Mouse (Mus musculus) limb, embryonic 10.5 days (tissue): Measurements from ENCODE around the gene Timmdc1. TPM values are rescaled to one million over a fixed set of nuclear protein-coding genes. Genes with fewer than 3 reads are reported as not detected.

Experiments used
- DNase-seq: peaks from one replicate; pipeline ENCODE4 v3.0.0-alpha.2; 2017; ENCODE audit warnings: low spot score
- H3K27ac ChIP-seq: fragments of 300-500 bp; sonication (generic); 2 replicates; pipeline ENCODE4 v1.5.1; 2016; ENCODE audit warnings: mild to moderate bottlenecking
- H3K27me3 ChIP-seq: fragments of 300-500 bp; sonication (generic); 2 replicates; pipeline ENCODE4 v1.6.1; 2016; ENCODE audit warnings: low read depth, mild to moderate bottlenecking; ENCODE audit not compliant: poor library complexity, severe bottlenecking
- H3K36me3 ChIP-seq: fragments of 300-500 bp; sonication (generic); 2 replicates; pipeline ENCODE4 v1.6.1; 2016; ENCODE audit warnings: mild to moderate bottlenecking, moderate library complexity
- H3K4me1 ChIP-seq: fragments of 300-500 bp; sonication (generic); 2 replicates; pipeline ENCODE4 v1.6.1; 2016
- H3K4me3 ChIP-seq: fragments of 300-500 bp; sonication (generic); 2 replicates; pipeline ENCODE4 v1.5.1; 2016; ENCODE audit warnings: mild to moderate bottlenecking, moderate library complexity
- H3K9me3 ChIP-seq: fragments of 300-500 bp; sonication (generic); replicated peaks from 2 replicates; pipeline ENCODE4 v1.6.1; 2016; ENCODE audit warnings: mild to moderate bottlenecking
- WGBS: fragments of 180-500 bp; shearing (Covaris S2); methylation state at CpG from one replicate; pipeline ENCODE4 v1.1.7; 2016; 5-methylcytosine and 5-hydroxymethylcytosine counted together
- polyA plus RNA-seq: library from polyadenylated mRNA; unstranded; fragments of >200 nt; fragmentation: Nextera tagmentation; extraction: Ambion mirVana; gene quantifications from 2 replicates; pipeline ENCODE4 v1.2.1, GENCODE M21; 2016

Timmdc1 gene
- polyA plus RNA-seq, 1 experiment from 2014 or later = 30.1 TPM

DNA sequence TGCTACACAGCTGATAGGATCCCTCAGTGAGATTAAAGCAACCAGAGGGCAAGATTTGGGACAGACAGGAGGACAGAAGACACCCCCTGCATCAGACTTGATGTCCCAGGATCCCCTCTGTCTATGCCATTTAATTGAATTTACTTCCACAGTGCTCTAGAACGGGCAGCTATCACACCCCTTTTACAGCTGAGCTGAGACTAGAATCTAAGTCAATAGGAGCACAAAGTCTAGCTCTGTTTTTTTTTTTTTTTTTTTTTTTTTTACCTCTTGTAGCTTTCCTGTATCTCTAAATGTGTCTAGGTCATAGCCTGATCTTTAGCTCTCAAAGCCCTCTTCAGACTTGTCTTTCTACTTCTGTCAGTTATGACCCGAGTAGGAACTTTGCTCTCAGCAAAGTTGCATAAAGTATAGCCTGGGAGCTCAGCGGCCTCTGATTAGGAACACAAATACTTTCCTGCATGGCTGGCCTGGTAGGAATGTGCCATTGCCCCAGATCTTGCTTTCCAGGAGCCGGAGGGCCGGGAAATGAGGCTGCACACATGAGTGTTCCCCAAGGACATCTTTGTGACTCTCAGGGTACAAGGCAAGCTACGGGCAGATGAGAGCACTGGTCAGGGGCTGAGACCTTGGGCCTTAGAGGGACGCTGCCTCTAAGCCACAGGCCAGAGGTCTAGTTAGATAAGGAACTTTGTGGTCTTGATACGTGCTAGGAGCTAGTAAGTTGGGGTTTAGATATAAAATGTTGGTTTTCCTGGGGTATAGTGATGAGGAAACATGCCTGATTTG, 54.4 kb downstream of the Timmdc1 start:
- H3K27me3 ChIP-seq = no peaks in the 10 kb centered on the region
- H3K4me1 ChIP-seq = no peaks in the 10 kb centered on the region
- no peaks in the 10 kb centered on the region for H3K36me3 ChIP-seq
- DNase-seq = no peak
- 82% methylated on average over 8 of the region's 8 CpGs for WGBS
- no peak overlapping the region for H3K4me3 ChIP-seq
- no peak overlapping the region for H3K27ac ChIP-seq
- H3K9me3 ChIP-seq = no peaks in the 10 kb centered on the region

DNA sequence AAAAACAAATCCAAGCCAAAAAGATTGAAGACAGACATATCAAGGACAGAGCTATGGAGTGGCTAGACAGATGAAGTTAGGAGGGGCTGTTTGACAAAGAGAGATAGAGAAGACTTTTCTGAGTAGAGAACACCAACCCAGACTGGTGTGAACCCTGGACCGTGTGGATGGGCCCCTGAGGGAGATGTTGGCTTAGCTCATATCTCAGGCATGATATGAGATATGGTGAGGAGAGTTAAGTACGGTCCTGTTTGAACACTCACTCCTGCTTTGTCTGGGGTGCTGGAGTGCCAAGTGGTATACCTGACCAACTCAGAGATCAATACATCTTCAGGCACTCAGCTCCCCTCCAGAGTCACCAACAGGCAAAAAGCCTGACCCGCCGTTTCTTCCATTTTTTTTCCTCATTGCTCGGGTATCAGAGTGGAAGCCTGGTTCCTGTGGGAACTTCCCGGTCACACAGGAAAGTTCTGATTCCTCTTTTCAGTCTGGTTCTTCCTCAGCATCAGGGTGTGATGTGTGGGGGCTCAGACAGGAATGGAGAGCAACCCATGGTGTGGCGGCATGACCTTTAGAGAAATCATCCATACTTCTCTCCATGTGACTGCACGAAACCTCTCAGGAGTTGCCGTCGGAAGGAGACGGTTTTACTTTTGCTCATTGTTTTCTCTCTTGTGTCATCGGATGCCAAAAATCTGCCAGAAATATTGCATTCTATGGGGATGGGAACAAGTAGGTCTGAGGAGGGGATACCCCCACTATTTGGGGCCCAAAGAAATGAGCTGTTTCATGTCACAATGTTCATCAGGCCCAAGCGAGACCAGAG, 55.2 kb downstream of the Timmdc1 start:
- no peak for DNase-seq
- Histone ChIP-seq H3K4me3 (no peak overlapping the region), H3K27ac (no peak overlapping the region), H3K4me1 (no peaks in the 10 kb centered on the region), H3K36me3 (no peaks in the 10 kb centered on the region), H3K9me3 (no peaks in the 10 kb centered on the region), H3K27me3 (no peaks in the 10 kb centered on the region)
- 91% methylated on average over 13 of the region's 13 CpGs for WGBS

DNA sequence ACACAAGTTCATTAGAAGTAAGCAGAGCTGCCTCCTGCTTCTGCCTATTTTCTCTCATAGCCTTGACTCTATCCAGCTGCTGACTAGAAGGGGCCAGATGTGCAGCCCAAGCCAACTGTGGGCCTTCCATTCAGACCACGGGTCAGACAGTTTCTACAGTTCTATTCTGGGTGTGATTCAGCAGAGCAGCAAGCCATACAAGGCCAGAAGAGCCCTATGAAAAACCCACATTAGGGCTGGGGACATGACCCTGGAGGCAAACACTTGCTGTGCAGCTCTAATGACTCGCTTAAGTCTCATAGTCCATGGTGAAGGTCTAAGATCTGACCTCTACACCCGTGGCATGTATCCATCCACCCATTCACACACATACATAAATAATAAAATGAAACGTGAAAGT, 56.4 kb downstream of the Timmdc1 start:
- WGBS = 83% methylated on average over 4 of the region's 4 CpGs
- Histone ChIP-seq H3K27ac (no peak overlapping the region), H3K27me3 (no peaks in the 10 kb centered on the region), H3K36me3 (no peaks in the 10 kb centered on the region), H3K9me3 (no peaks in the 10 kb centered on the region), H3K4me1 (no peaks in the 10 kb centered on the region), H3K4me3 (no peak overlapping the region)
- no peak for DNase-seq

DNA sequence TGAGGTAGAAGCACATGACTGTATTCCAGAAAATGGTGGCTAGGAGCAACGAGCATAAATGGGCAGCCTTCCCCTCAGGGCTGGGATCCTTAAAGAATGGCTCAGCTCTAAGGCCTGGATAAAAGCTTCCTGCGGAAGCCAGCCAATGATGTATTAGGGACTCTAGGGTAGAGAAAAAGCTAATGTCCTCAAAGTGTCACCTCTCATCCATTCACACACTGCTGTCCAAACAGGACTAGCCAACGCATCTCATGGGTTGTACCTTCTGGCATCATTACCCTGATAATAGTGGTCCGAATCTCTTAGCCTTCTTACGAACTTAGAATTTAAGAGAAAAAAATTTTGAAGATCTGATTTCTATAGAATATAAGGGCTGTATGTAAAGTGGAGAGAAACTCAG, 59.2 kb downstream of the Timmdc1 start:
- no peaks in the 10 kb centered on the region for H3K4me1 ChIP-seq
- H3K9me3 ChIP-seq = no peaks in the 10 kb centered on the region
- no peaks in the 10 kb centered on the region for H3K36me3 ChIP-seq
- no peak overlapping the region for H3K4me3 ChIP-seq
- no peak overlapping the region for H3K27ac ChIP-seq
- no peak for DNase-seq
- H3K27me3 ChIP-seq = no peaks in the 10 kb centered on the region
- 87% methylated on average over 5 of the region's 5 CpGs for WGBS

DNA sequence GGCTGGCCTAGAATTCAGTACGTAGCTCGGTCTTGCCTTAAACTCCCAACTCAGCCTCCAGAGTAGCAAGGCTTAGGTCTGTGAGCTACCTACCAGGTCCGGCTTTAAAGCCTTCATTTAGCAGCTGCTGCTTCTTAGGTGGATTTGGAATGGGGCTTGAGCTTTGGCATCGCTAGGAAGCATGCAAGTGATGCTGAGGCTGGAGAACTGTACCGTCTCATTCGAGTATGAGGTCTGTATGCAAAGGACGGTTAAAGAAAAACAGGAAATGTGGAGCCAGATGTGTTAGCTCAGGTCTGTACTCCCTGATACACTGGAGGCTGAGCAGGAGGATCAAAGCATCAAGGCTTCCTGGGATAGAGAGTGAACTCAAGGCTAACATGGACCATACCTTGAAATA, 60.3 kb downstream of the Timmdc1 start:
- WGBS = 87% methylated on average over 7 of the region's 7 CpGs
- no peak overlapping the region for H3K4me3 ChIP-seq
- no peak for DNase-seq

DNA sequence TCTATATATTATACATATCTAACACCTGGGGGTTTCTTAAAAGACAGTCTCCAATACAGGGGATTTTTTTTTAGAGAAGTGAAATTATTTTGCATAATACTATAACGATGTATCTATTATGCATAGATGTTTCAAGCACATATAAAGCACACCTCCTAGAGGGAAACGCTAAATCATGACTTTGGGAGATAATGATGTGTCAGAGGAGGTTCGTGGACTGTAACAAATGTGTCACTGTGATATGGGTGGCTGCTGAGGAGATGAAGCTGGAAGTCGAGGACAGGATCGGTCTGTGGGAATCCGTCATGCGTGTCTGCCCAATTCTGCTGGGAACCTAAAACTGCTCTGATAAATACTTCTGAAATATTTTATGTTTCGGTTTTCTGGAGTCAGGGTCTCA, 60.7 kb downstream of the Timmdc1 start:
- Histone ChIP-seq H3K36me3 (no peaks in the 10 kb centered on the region), H3K4me3 (no peak overlapping the region), H3K9me3 (no peaks in the 10 kb centered on the region), H3K27me3 (no peaks in the 10 kb centered on the region), H3K4me1 (0 out of 2 replicates have a peak, but pooled peaks cover 5% of the 10 kb centered on the region), H3K27ac (no peak overlapping the region)
- DNase-seq = no peak
- 89% methylated on average over 8 of the region's 8 CpGs for WGBS

More for the DNA sequence above, 60.3 kb downstream of the Timmdc1 start:
- 0 out of 2 replicates have a peak, but pooled peaks cover under 1% of the 10 kb centered on the region for H3K4me1 ChIP-seq
- no peaks in the 10 kb centered on the region for H3K9me3 ChIP-seq
- H3K27me3 ChIP-seq = no peaks in the 10 kb centered on the region
- no peaks in the 10 kb centered on the region for H3K36me3 ChIP-seq
- H3K27ac ChIP-seq = no peak overlapping the region

DNA sequence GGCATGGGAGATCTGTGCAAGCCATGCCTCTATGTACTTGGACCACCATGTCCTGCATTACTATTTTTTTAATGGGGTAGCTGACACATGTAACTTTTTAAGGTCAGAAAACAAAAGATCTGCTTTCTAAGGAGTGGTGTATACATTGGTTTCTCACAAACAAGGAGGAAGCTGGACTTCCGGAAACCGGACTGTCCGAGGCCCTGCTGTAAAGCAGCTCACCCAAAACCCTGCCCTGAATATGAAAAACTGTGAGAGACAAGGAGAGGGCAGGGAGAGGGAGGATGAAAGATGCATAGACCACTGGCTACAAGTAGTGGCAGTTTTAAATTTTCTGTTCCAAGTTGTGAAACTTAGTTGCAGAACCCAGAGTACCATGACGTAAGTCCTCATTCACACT, 62.5 kb downstream of the Timmdc1 start:
- DNase-seq = no peak
- Histone ChIP-seq H3K27ac (no peak overlapping the region), H3K36me3 (no peaks in the 10 kb centered on the region), H3K27me3 (no peaks in the 10 kb centered on the region), H3K4me3 (no peak overlapping the region), H3K4me1 (0 out of 2 replicates have a peak, but pooled peaks cover 7% of the 10 kb centered on the region), H3K9me3 (no peaks in the 10 kb centered on the region)
- WGBS = 93% methylated on average over 4 of the region's 4 CpGs

DNA sequence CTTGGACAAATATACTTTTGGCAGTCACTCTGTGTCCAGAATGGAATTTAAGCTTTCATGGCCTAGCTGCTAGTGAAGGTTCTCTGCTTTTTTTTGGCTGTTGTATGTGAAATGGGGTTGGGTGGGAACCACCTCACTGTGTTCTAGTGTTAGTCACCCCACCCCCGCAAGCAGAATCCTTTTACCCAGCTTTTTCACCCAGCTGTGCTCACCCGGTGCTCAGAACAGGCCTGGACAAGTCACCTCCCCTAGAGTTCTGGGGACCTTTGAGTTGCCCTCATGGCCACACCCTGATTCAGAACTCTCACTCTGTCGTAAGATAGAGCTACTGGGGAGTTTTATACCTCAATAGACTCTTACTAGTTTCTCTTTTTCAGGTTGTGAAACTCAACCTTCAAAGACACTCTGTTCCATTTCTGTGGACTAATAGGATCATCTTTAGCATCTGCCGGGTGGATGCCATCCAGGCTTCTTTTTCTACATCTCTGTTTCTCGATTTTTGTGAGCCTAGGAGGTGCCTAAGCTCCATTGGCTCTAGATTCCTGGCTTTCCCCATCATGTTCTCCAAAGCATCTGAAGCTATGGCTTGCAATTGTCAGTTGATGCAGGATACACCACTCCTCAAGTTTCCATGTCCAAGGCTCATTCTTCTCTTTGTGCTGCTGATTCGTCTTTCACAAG, 63.7 kb downstream of the Timmdc1 start:
- Histone ChIP-seq H3K36me3 (no peaks in the 10 kb centered on the region), H3K4me1 (0 out of 2 replicates have a peak, but pooled peaks cover 7% of the 10 kb centered on the region), H3K27ac (no peak overlapping the region), H3K9me3 (no peaks in the 10 kb centered on the region), H3K4me3 (no peak overlapping the region), H3K27me3 (no peaks in the 10 kb centered on the region)
- DNase-seq = no peak
- WGBS = 74% methylated on average over 6 of the region's 6 CpGs

DNA sequence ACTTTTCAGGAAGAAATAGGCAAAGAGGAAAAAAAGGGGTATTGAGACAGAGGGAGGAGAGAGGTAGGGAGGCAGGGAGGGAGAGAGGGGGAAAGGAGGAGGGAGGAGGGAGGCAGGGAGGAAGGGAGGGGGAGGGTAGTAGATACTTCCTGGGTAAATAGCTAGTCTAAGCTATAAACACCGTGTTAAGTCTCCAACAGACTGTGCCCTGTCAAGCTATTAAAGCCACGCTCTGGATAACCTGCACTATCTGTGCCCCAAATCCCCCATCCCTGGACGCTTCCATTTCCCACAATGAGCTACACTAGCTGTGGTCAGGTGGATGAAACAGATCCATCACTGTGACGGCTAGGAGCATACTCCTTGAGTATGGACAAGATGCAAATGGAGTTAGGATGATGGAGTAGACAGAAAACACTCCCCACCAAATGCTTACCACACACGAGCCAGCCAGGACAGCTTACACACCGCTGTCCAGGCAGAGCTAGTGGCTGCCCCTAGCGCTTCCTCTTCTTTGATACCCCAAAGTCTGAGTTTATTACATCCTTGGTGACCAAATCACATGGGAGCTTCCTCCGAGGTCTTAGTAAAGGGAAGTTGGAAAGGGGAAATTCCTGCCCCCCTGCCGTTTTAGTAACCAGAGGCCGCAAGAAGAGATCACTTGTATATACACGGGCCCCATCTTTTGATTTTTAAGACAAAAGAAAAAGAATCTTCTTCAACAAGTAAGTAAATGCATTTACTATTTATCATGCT, 65.5 kb downstream of the Timmdc1 start:
- 61% methylated on average over 11 of the region's 11 CpGs for WGBS
- no peak for DNase-seq

DNA sequence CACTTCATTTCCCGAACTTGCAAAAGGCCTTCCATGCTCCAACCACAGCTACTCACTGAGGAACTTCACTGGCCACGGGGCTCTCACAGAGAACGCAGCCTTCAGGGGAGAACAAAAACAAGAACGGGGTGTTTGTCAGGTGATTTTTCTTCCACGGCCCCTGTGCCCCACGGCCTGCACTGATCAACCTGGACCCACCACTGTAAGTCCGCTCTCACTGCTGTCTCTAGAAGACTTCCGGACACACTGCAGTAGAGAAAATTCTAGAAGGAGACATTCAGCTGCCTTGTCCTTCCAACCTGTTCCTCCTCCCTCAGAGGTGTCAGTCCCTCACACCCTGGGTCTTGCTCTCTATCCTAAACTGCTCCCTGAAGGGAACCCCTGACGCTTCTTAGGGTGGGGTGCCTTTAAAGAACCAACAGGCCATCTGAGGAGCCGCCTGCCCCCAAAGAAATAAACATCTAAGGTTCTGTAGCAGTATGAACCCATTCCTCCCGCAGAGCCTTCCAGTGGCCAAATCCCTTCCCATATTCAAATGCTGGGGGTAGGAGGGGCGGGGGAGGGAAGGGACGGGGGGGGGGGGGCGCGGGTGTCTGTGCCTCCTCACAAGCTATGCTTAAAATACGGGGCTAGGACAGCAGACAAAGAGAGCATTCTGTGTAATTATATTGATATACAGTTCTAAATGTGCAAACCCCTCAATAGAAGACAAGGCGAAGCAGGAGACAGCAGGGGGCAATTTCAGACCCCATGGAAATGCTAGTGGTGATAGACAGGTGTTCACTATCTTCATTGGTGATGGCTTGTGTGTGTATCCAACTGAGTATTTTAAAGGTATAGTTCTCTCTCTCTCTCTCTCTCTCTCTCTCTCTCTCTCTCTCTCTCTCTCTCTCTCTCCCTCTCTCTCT, 66.7 kb downstream of the Timmdc1 start, which contains the start of gene Cd80:
Gene Cd80 (plus strand): TSS at position 51 of the 908 bp plus-strand sequence.
- DNase-seq = no peak
- Histone ChIP-seq H3K4me3 (no peak within 1 kb of the TSS), H3K36me3 (peaks cover under 1% of the 10 kb centered on the region), H3K27ac (no peak within 1 kb of the TSS), H3K27me3 (no peaks in the 10 kb centered on the region), H3K9me3 (no peaks in the 10 kb centered on the region), H3K4me1 (peaks cover 19% of the 10 kb centered on the region)
- 71% methylated on average over 17 of the region's 17 CpGs for WGBS

More for the DNA sequence above, 65.5 kb downstream of the Timmdc1 start:
- peaks cover 9% of the 10 kb centered on the region; the same call in 1 of the 2 replicates for H3K4me1 ChIP-seq
- H3K36me3 ChIP-seq = no peaks in the 10 kb centered on the region
- H3K4me3 ChIP-seq = no peak overlapping the region
- H3K27me3 ChIP-seq = no peaks in the 10 kb centered on the region
- no peak overlapping the region for H3K27ac ChIP-seq
- no peaks in the 10 kb centered on the region for H3K9me3 ChIP-seq

DNA sequence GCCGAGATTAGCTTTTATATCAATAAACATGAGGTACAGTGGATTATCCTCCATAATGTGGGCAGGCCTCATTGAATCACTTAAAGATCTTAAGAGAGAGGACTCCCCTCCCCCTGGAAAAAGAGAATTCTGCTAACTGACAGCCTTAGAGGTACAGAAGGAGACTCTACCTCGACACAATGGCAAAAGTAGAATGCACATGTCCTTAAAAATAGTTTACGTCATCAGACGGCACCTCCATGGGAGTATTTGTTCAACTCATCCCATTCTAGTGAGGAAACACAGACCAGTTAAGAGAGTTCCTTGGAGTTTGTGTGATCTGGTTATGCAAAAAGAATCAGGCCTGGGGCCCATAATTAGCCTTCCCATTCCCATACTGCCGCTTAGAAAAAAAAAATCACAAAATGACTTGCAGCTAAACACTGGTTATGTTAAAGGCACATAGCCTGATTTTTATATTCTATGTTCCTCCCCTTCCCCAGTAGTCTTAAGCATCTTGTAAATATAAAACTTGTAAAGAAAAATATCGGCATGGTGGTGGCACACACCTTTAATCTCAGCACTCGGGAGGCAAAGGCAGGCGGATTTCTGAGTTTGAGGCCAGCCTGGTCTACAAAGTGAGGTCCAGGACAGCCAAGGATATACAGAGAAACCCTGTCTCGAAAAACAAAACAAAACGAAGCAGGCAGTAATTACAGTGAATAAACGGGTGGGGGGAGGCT, 67.8 kb downstream of the Timmdc1 start:
- no peak for DNase-seq
- Histone ChIP-seq H3K27ac (no peak overlapping the region), H3K27me3 (no peaks in the 10 kb centered on the region), H3K4me3 (no peak overlapping the region), H3K4me1 (peaks cover 19% of the 10 kb centered on the region), H3K9me3 (no peaks in the 10 kb centered on the region), H3K36me3 (peaks cover 11% of the 10 kb centered on the region)
- 82% methylated on average over 11 of the region's 11 CpGs for WGBS
